Mouse (Mus musculus) limb, embryonic 15.5 days (tissue): ENCODE measurements around the gene Sh2d5. TPM values are rescaled to one million over a fixed set of nuclear protein-coding genes. Genes with fewer than 3 reads are reported as not detected.

Experiments used
- ATAC-seq: fragments of 200-750 bp; cut with Nextera tagmentation; 2 replicates; pipeline ENCODE4 v1.8.0; 2017; ENCODE audit warnings: low read depth, moderate TSS enrichment; ENCODE audit not compliant: insufficient number of reproducible peaks, low FRiP score, low TSS enrichment
- H3K27ac ChIP-seq: fragments of 300-500 bp; sonication (generic); 2 replicates; pipeline ENCODE4 v1.5.1; 2015; ENCODE audit warnings: moderate library complexity, mild to moderate bottlenecking, inconsistent platforms
- H3K27me3 ChIP-seq: fragments of 300-500 bp; sonication (generic); 2 replicates; pipeline ENCODE4 v1.6.1; 2015; ENCODE audit warnings: inconsistent platforms
- H3K36me3 ChIP-seq: fragments of 300-500 bp; sonication (generic); 2 replicates; pipeline ENCODE4 v1.6.1; 2015; ENCODE audit warnings: inconsistent platforms
- H3K4me1 ChIP-seq: fragments of 300-500 bp; sonication (generic); 2 replicates; pipeline ENCODE4 v1.6.1; 2015; ENCODE audit warnings: inconsistent platforms
- H3K4me2 ChIP-seq: fragments of 300-500 bp; sonication (generic); 2 replicates; pipeline ENCODE4 v1.6.1; 2015; ENCODE audit warnings: mild to moderate bottlenecking, inconsistent platforms
- H3K4me3 ChIP-seq: fragments of 300-500 bp; sonication (generic); 2 replicates; pipeline ENCODE4 v1.5.1; 2015; ENCODE audit warnings: mild to moderate bottlenecking, inconsistent platforms
- H3K9ac ChIP-seq: fragments of 300-500 bp; sonication (generic); 2 replicates; pipeline ENCODE4 v1.6.1; 2015; ENCODE audit warnings: inconsistent platforms
- H3K9me3 ChIP-seq: fragments of 300-500 bp; sonication (generic); 2 replicates; pipeline ENCODE4 v1.6.1; 2016; ENCODE audit warnings: inconsistent platforms
- WGBS: fragments of 180-500 bp; shearing (Covaris S2); methylation state at CpG from one replicate; pipeline ENCODE4 v1.1.7; 2015; 5-methylcytosine and 5-hydroxymethylcytosine counted together
- polyA plus RNA-seq: library from polyadenylated mRNA; unstranded; fragments of >200 nt; fragmentation: Nextera tagmentation; extraction: Ambion mirVana; gene quantifications from 2 replicates; pipeline ENCODE4 v1.2.1, GENCODE M21; 2015

Gene Sh2d5
- polyA plus RNA-seq, 1 experiment from 2014 or later = 0.40 TPM

- 85% methylated on average over 10 of the region's 10 CpGs for WGBS
These were observed 17.7 kb downstream of the Sh2d5 start for GRCm38 (mm10) chr4:138267869-138268268.

GRCm38 (mm10) chr4:138272011-138272997, 22.1 kb downstream of the Sh2d5 start:
- Histone ChIP-seq H3K36me3 (no peaks in the 10 kb centered on the region), H3K4me3 (no peak overlapping the region), H3K27me3 (no peaks in the 10 kb centered on the region), H3K4me1 (peaks cover 5% of the 10 kb centered on the region; the same call in 1 of the 2 replicates), H3K4me2 (no peak overlapping the region), H3K27ac (no peak overlapping the region), H3K9ac (no peak overlapping the region), H3K9me3 (no peaks in the 10 kb centered on the region)
- peak; percentile 73 for ATAC-seq
- 57% methylated on average over 14 of the region's 14 CpGs for WGBS

More at GRCm38 (mm10) chr4:138267869-138268268, 17.7 kb downstream of the Sh2d5 start:
- no peaks in the 10 kb centered on the region for H3K36me3 ChIP-seq
- peaks cover 5% of the 10 kb centered on the region; the same call in 1 of the 2 replicates for H3K4me1 ChIP-seq
- H3K27ac ChIP-seq = no peak overlapping the region
- H3K27me3 ChIP-seq = peaks cover 15% of the 10 kb centered on the region
- H3K4me3 ChIP-seq = no peak overlapping the region
- ATAC-seq = no peak
- no peak overlapping the region for H3K9ac ChIP-seq
- H3K4me2 ChIP-seq = no peak overlapping the region
- H3K9me3 ChIP-seq = no peaks in the 10 kb centered on the region

- Histone ChIP-seq H3K9ac (no peak overlapping the region), H3K4me1 (no peaks in the 10 kb centered on the region)
- WGBS = 60% methylated on average over 7 of the region's 7 CpGs
These were observed 28.1 kb downstream of the Sh2d5 start for GRCm38 (mm10) chr4:138278346-138278745.

GRCm38 (mm10) chr4:138282834-138283233, 32.6 kb downstream of the Sh2d5 start:
- Histone ChIP-seq H3K4me1 (no peaks in the 10 kb centered on the region), H3K36me3 (no peaks in the 10 kb centered on the region), H3K4me2 (no peak overlapping the region), H3K27me3 (no peaks in the 10 kb centered on the region; the same call in 1 of the 2 replicates), H3K9me3 (no peaks in the 10 kb centered on the region), H3K27ac (no peak overlapping the region), H3K9ac (no peak overlapping the region), H3K4me3 (no peak overlapping the region)
- ATAC-seq = no peak
- WGBS = 23% methylated on average over 4 of the region's 4 CpGs

More at GRCm38 (mm10) chr4:138278346-138278745, 28.1 kb downstream of the Sh2d5 start:
- Histone ChIP-seq H3K27ac (no peak overlapping the region), H3K4me3 (no peak overlapping the region), H3K36me3 (no peaks in the 10 kb centered on the region), H3K27me3 (peaks cover 3% of the 10 kb centered on the region; the same call in 1 of the 2 replicates), H3K9me3 (no peaks in the 10 kb centered on the region), H3K4me2 (no peak overlapping the region)
- ATAC-seq = no peak

GRCm38 (mm10) chr4:138286411-138286810, 36.2 kb downstream of the Sh2d5 start:
- Histone ChIP-seq H3K27ac (no peak overlapping the region), H3K4me1 (no peaks in the 10 kb centered on the region), H3K9me3 (no peaks in the 10 kb centered on the region), H3K4me3 (no peak overlapping the region), H3K9ac (no peak overlapping the region), H3K4me2 (no peak overlapping the region), H3K36me3 (no peaks in the 10 kb centered on the region), H3K27me3 (no peaks in the 10 kb centered on the region; the same call in 1 of the 2 replicates)
- ATAC-seq = no peak
- WGBS = 83% methylated on average over 12 of the region's 12 CpGs

GRCm38 (mm10) chr4:138288691-138289090, 38.5 kb downstream of the Sh2d5 start:
- no peaks in the 10 kb centered on the region for H3K4me1 ChIP-seq
- no peak overlapping the region for H3K4me2 ChIP-seq
- H3K27ac ChIP-seq = no peak overlapping the region
- no peak overlapping the region for H3K9ac ChIP-seq
- H3K9me3 ChIP-seq = no peaks in the 10 kb centered on the region
- WGBS = 88% methylated on average over 7 of the region's 7 CpGs
- H3K27me3 ChIP-seq = no peaks in the 10 kb centered on the region; the same call in 1 of the 2 replicates
- no peaks in the 10 kb centered on the region for H3K36me3 ChIP-seq
- no peak for ATAC-seq
- H3K4me3 ChIP-seq = no peak overlapping the region

GRCm38 (mm10) chr4:138292028-138292427, 41.8 kb downstream of the Sh2d5 start:
- no peak overlapping the region for H3K27ac ChIP-seq
- no peaks in the 10 kb centered on the region for H3K9me3 ChIP-seq
- 83% methylated on average over 13 of the region's 13 CpGs for WGBS
- no peaks in the 10 kb centered on the region for H3K36me3 ChIP-seq
- H3K9ac ChIP-seq = no peak overlapping the region
- no peak overlapping the region for H3K4me2 ChIP-seq
- H3K27me3 ChIP-seq = no peaks in the 10 kb centered on the region; the same call in 1 of the 2 replicates
- no peak overlapping the region for H3K4me3 ChIP-seq
- H3K4me1 ChIP-seq = no peaks in the 10 kb centered on the region
- no peak for ATAC-seq

GRCm38 (mm10) chr4:138293261-138293948, 43.2 kb downstream of the Sh2d5 start:
- no peaks in the 10 kb centered on the region for H3K36me3 ChIP-seq
- WGBS = 75% methylated on average over 18 of the region's 18 CpGs

GRCm38 (mm10) chr4:138293949-138294550, 43.8 kb downstream of the Sh2d5 start:
- no peak overlapping the region for H3K27ac ChIP-seq
- ATAC-seq = no peak
- WGBS = 78% methylated on average over 8 of the region's 14 CpGs

More at GRCm38 (mm10) chr4:138293261-138293948, 43.2 kb downstream of the Sh2d5 start:
- Histone ChIP-seq H3K27ac (no peak overlapping the region), H3K27me3 (no peaks in the 10 kb centered on the region; the same call in 1 of the 2 replicates), H3K4me3 (no peak overlapping the region), H3K9me3 (no peaks in the 10 kb centered on the region), H3K4me2 (no peak overlapping the region), H3K4me1 (no peaks in the 10 kb centered on the region), H3K9ac (no peak overlapping the region)
- no peak for ATAC-seq

GRCm38 (mm10) chr4:138301271-138301780, 51.1 kb downstream of the Sh2d5 start:
- ATAC-seq = no peak
- Histone ChIP-seq H3K4me2 (no peak overlapping the region), H3K27ac (no peak overlapping the region), H3K27me3 (no peaks in the 10 kb centered on the region), H3K4me3 (no peak overlapping the region), H3K9me3 (no peaks in the 10 kb centered on the region), H3K36me3 (no peaks in the 10 kb centered on the region), H3K9ac (no peak overlapping the region), H3K4me1 (peaks cover 18% of the 10 kb centered on the region)
- 83% methylated on average over 10 of the region's 10 CpGs for WGBS

More at GRCm38 (mm10) chr4:138293949-138294550, 43.8 kb downstream of the Sh2d5 start:
- H3K27me3 ChIP-seq = no peaks in the 10 kb centered on the region; the same call in 1 of the 2 replicates
- H3K4me3 ChIP-seq = no peak overlapping the region
- no peak overlapping the region for H3K9ac ChIP-seq
- H3K4me2 ChIP-seq = no peak overlapping the region
- H3K9me3 ChIP-seq = no peaks in the 10 kb centered on the region
- no peaks in the 10 kb centered on the region for H3K36me3 ChIP-seq
- no peaks in the 10 kb centered on the region for H3K4me1 ChIP-seq

GRCm38 (mm10) chr4:138303011-138303410, 52.8 kb downstream of the Sh2d5 start:
- WGBS = 96% methylated on average over 3 of the region's 3 CpGs
- no peak overlapping the region; the same call in 1 of the 2 replicates for H3K4me2 ChIP-seq
- peaks cover 18% of the 10 kb centered on the region for H3K4me1 ChIP-seq
- no peak for ATAC-seq
- no peak overlapping the region for H3K9ac ChIP-seq
- H3K27ac ChIP-seq = no peak overlapping the region
- no peaks in the 10 kb centered on the region for H3K27me3 ChIP-seq
- H3K9me3 ChIP-seq = no peaks in the 10 kb centered on the region
- peaks cover 15% of the 10 kb centered on the region for H3K36me3 ChIP-seq
- H3K4me3 ChIP-seq = no peak overlapping the region
